9 mouse cellular contexts compared by ENCODE assay signal in the genomic region with DNA sequence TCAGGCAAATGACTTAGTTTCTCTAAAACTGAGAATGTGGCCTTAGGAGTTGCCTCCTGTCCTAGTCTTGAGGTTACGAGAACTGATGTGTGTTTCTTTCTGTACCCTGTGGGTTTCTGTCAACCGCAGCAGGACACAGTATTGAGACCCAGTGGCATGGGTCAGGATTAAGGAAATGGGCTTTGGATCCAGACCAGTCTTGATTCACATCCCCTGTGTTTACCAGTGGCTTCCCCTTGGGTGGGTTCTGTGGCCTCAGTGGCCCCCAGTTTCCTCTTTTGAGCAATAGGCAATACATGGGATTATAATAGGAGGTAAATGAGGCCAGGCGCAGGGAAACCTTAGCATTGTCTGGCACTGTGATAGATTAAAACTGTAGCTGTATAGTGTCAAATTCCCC. TPM values are rescaled to one million over a fixed set of nuclear protein-coding genes. Genes with fewer than 3 reads are reported as not detected.
A peak's percentile ranks its signal among the peaks of the same experiment; 100 is the strongest.
DNase-seq lines count a peak whose midpoint lies in the region; ATAC-seq lines count a peak whose summit lies in the region.
"Had no signal": no experiment of that assay in that cellular context is flagged by ENCODE, and none has a peak within 500 bp of the region (broad histone marks: within the 10 kb centered on the region; RNA-seq: fewer than 3 reads in every experiment).

No protein-coding gene starts in this region.

- H3K9me3 ChIP-seq in heart, embryonic 13.5 days, result no peaks in the 10 kb centered on the region
- no peaks in the 10 kb centered on the region for H3K9me3 ChIP-seq in embryonic facial prominence, embryonic 12.5 days
- no peaks in the 10 kb centered on the region for H3K9me3 ChIP-seq in hindbrain, embryonic 16.5 days (ENCODE audit: control insufficient read depth, low read length)
- H3K9me3 ChIP-seq in midbrain, embryonic 14.5 days (ENCODE audit: control insufficient read depth, low read length), result no peaks in the 10 kb centered on the region

- ATAC-seq in heart, embryonic 13.5 days (ENCODE audit: extremely low read depth, insufficient number of reproducible peaks, low FRiP score, low TSS enrichment), result no peak
- ATAC-seq in embryonic facial prominence, embryonic 12.5 days (ENCODE audit: insufficient number of reproducible peaks, insufficient read depth, low FRiP score, low TSS enrichment), result no peak
- no peak for ATAC-seq in hindbrain, embryonic 16.5 days
- no peak for ATAC-seq in midbrain, embryonic 14.5 days (ENCODE audit: low FRiP score, low TSS enrichment)

- peak overlapping the region; percentile 87 for H3K4me2 ChIP-seq in heart, embryonic 13.5 days
- peak overlapping the region; percentile 64 for H3K4me2 ChIP-seq in embryonic facial prominence, embryonic 12.5 days (replicated peaks)
- H3K4me2 ChIP-seq in hindbrain, embryonic 16.5 days (ENCODE audit: low read length), result peak overlapping the region; percentile 86
- H3K4me2 ChIP-seq in midbrain, embryonic 14.5 days (ENCODE audit: low read length), result peak overlapping the region; percentile 89

- no peaks in the 10 kb centered on the region for H3K27me3 ChIP-seq in heart, embryonic 13.5 days (replicated peaks)
- no peaks in the 10 kb centered on the region for H3K27me3 ChIP-seq in embryonic facial prominence, embryonic 12.5 days
- no peaks in the 10 kb centered on the region for H3K27me3 ChIP-seq in hindbrain, embryonic 16.5 days (replicated peaks; ENCODE audit: control insufficient read depth, insufficient read depth, low read length)
- H3K27me3 ChIP-seq in midbrain, embryonic 14.5 days (ENCODE audit: control insufficient read depth, insufficient read depth, low read length), result no peaks in the 10 kb centered on the region

- intact Hi-C loops in heart, postnatal 25 days (cut with DNase I), result no loop called here
- intact Hi-C loops in left cerebral cortex, postnatal 36 days (cut with DNase I), result no loop called here

- peak overlapping the region; percentile 80 for H3K4me3 ChIP-seq in heart, embryonic 13.5 days
- H3K4me3 ChIP-seq in embryonic facial prominence, embryonic 12.5 days, result peak overlapping the region; percentile 57
- peak overlapping the region; percentile 60 for H3K4me3 ChIP-seq in hindbrain, embryonic 16.5 days (ENCODE audit: low read length)
- no peak overlapping the region; the same call in 1 of the 2 replicates for H3K4me3 ChIP-seq in midbrain, embryonic 14.5 days (replicated peaks; ENCODE audit: low read depth, low read length)

- H3K9ac ChIP-seq in heart, embryonic 13.5 days, result peak overlapping the region; percentile 95
- H3K9ac ChIP-seq in embryonic facial prominence, embryonic 12.5 days, result no peak overlapping the region; the same call in 1 of the 2 replicates
- no peak overlapping the region for H3K9ac ChIP-seq in hindbrain, embryonic 16.5 days (ENCODE audit: low read depth, low read length)
- no peak overlapping the region; the same call in 1 of the 2 replicates for H3K9ac ChIP-seq in midbrain, embryonic 14.5 days (replicated peaks; ENCODE audit: low read length)

- WGBS in heart, embryonic 13.5 days, result 81% methylated on average over 3 of the region's 3 CpGs
- WGBS in embryonic facial prominence, embryonic 12.5 days, result 79% methylated on average over 3 of the region's 3 CpGs
- WGBS in hindbrain, embryonic 16.5 days, result 85% methylated on average over 3 of the region's 3 CpGs
- 90% methylated on average over 3 of the region's 3 CpGs for WGBS in midbrain, embryonic 14.5 days

- H3K36me3 ChIP-seq in heart, embryonic 13.5 days, result peaks cover 40% of the 10 kb centered on the region
- H3K36me3 ChIP-seq in embryonic facial prominence, embryonic 12.5 days, result peaks cover 18% of the 10 kb centered on the region
- no peaks in the 10 kb centered on the region for H3K36me3 ChIP-seq in hindbrain, embryonic 16.5 days (ENCODE audit: control insufficient read depth, insufficient read depth, low read length)
- H3K36me3 ChIP-seq in midbrain, embryonic 14.5 days (ENCODE audit: control insufficient read depth, insufficient read depth, low read length), result peaks cover 18% of the 10 kb centered on the region

- H3K27ac ChIP-seq in heart, embryonic 13.5 days (replicated peaks), result peak overlapping the region; percentile 95
- no peak overlapping the region for H3K27ac ChIP-seq in embryonic facial prominence, embryonic 12.5 days
- no peak overlapping the region for H3K27ac ChIP-seq in hindbrain, embryonic 16.5 days (ENCODE audit: low read depth, low read length)
- H3K27ac ChIP-seq in midbrain, embryonic 14.5 days (replicated peaks; ENCODE audit: low read depth, low read length), result no peak overlapping the region

- peaks cover 36% of the 10 kb centered on the region for H3K4me1 ChIP-seq in heart, embryonic 13.5 days
- peaks cover 15% of the 10 kb centered on the region; the same call in 1 of the 2 replicates for H3K4me1 ChIP-seq in embryonic facial prominence, embryonic 12.5 days
- peaks cover 17% of the 10 kb centered on the region for H3K4me1 ChIP-seq in hindbrain, embryonic 16.5 days (ENCODE audit: control insufficient read depth, insufficient read depth, low read depth, low read length)
- peaks cover 3% of the 10 kb centered on the region; the same call in 1 of the 2 replicates for H3K4me1 ChIP-seq in midbrain, embryonic 14.5 days (ENCODE audit: control insufficient read depth, insufficient read depth, low read length)

- DNase-seq in heart, postnatal 25 days (ENCODE audit: low spot score), result no peak
- DNase-seq in midbrain, embryonic 14.5 days, result no peak
- no peak for DNase-seq in ovary, postnatal 10 days (ENCODE audit: low spot score)
- no peak for DNase-seq in left cerebral cortex, postnatal 36 days (ENCODE audit: low spot score in 2 of 2)
- DNase-seq in adrenal gland, adult 8-10 months, result no peak
- DNase-seq: kidney, adult 8-10 months had no signal

RNA-seq across cellular contexts. Expression of a gene that starts 1.4 kb away (rescaled TPM):
- polyA plus RNA-seq in heart, embryonic 13.5 days (2015; fragmentation: Nextera tagmentation; extraction: Ambion mirVana), result 26.7 and 31.8 TPM in 2 replicates
- 10 to 100 TPM; 24.7 to 27.5 TPM for total RNA-seq in heart, postnatal 25 days (2021)
- polyA plus RNA-seq in embryonic facial prominence, embryonic 12.5 days (2016; fragmentation: Nextera tagmentation; extraction: Ambion mirVana), result 18.3 and 19.6 TPM in 2 replicates
- 45.3 and 47.5 TPM in 2 replicates for polyA plus RNA-seq in hindbrain, embryonic 16.5 days (2015; fragmentation: Nextera tagmentation; extraction: Ambion mirVana)
- 22.1 and 34.5 TPM in 2 replicates for polyA plus RNA-seq in midbrain, embryonic 14.5 days (2014; fragmentation: Nextera tagmentation; extraction: Ambion mirVana)
- total RNA-seq in left cerebral cortex, postnatal 36 days (2021), result 10 to 100 TPM; 54.9 to 59.5 TPM
- 10 to 100 TPM; 34.5 to 58.3 (median 46.7) TPM for total RNA-seq in adrenal gland, adult 8-10 months (2022)

RNA-seq across cellular contexts. Expression of a gene that starts 7.3 kb away (rescaled TPM):
- polyA plus RNA-seq in heart, embryonic 13.5 days (2015; fragmentation: Nextera tagmentation; extraction: Ambion mirVana), result 1.0 and 3.8 TPM in 2 replicates
- not detected for total RNA-seq in heart, postnatal 25 days (2021)
- 31.7 and 40.6 TPM in 2 replicates for polyA plus RNA-seq in embryonic facial prominence, embryonic 12.5 days (2016; fragmentation: Nextera tagmentation; extraction: Ambion mirVana)
- polyA plus RNA-seq in hindbrain, embryonic 16.5 days (2015; fragmentation: Nextera tagmentation; extraction: Ambion mirVana), result 0.68 and 44.8 TPM in 2 replicates
- not detected in 2 replicates for polyA plus RNA-seq in midbrain, embryonic 14.5 days (2014; fragmentation: Nextera tagmentation; extraction: Ambion mirVana)
- total RNA-seq in left cerebral cortex, postnatal 36 days (2021), result under 1 TPM in 1 of 2 experiments, not detected in 1; 0.96 TPM
- total RNA-seq in adrenal gland, adult 8-10 months (2022), result not detected

RNA-seq across cellular contexts. Expression of a gene that starts 17.3 kb away (rescaled TPM):
- polyA plus RNA-seq in heart, embryonic 13.5 days (2015; fragmentation: Nextera tagmentation; extraction: Ambion mirVana), result 434 and 464 TPM in 2 replicates
- total RNA-seq in heart, postnatal 25 days (2021), result 1 to 10 TPM; 2.4 to 2.9 TPM
- 472 and 488 TPM in 2 replicates for polyA plus RNA-seq in embryonic facial prominence, embryonic 12.5 days (2016; fragmentation: Nextera tagmentation; extraction: Ambion mirVana)
- polyA plus RNA-seq in hindbrain, embryonic 16.5 days (2015; fragmentation: Nextera tagmentation; extraction: Ambion mirVana), result 69.0 and 75.0 TPM in 2 replicates
- 45.9 and 85.7 TPM in 2 replicates for polyA plus RNA-seq in midbrain, embryonic 14.5 days (2014; fragmentation: Nextera tagmentation; extraction: Ambion mirVana)
- 1 to 10 TPM in 1 of 2 experiments, under 1 TPM in 1; 0.57 to 1.3 TPM for total RNA-seq in left cerebral cortex, postnatal 36 days (2021)
- 1 to 10 TPM; 1.1 to 5.1 (median 2.0) TPM for total RNA-seq in adrenal gland, adult 8-10 months (2022)

RNA-seq across cellular contexts. Expression of a gene that starts 17.6 kb away (rescaled TPM):
- polyA plus RNA-seq in heart, embryonic 13.5 days (2015; fragmentation: Nextera tagmentation; extraction: Ambion mirVana), result 12.0 and 18.0 TPM in 2 replicates
- total RNA-seq in heart, postnatal 25 days (2021), result 10 to 100 TPM; 10.7 to 12.2 TPM
- polyA plus RNA-seq in embryonic facial prominence, embryonic 12.5 days (2016; fragmentation: Nextera tagmentation; extraction: Ambion mirVana), result 16.8 and 16.9 TPM in 2 replicates
- polyA plus RNA-seq in hindbrain, embryonic 16.5 days (2015; fragmentation: Nextera tagmentation; extraction: Ambion mirVana), result 22.2 TPM in 2 replicates
- 17.1 and 18.5 TPM in 2 replicates for polyA plus RNA-seq in midbrain, embryonic 14.5 days (2014; fragmentation: Nextera tagmentation; extraction: Ambion mirVana)
- total RNA-seq in left cerebral cortex, postnatal 36 days (2021), result 10 to 100 TPM; 25.5 to 27.6 TPM
- 10 to 100 TPM; 32.9 to 46.5 (median 39.6) TPM for total RNA-seq in adrenal gland, adult 8-10 months (2022)

RNA-seq across cellular contexts. Expression of a gene that starts 17.9 kb away (rescaled TPM):
- 5.0 and 5.4 TPM in 2 replicates for polyA plus RNA-seq in heart, embryonic 13.5 days (2015; fragmentation: Nextera tagmentation; extraction: Ambion mirVana)
- 1 to 10 TPM; 2.5 to 3.1 TPM for total RNA-seq in heart, postnatal 25 days (2021)
- polyA plus RNA-seq in embryonic facial prominence, embryonic 12.5 days (2016; fragmentation: Nextera tagmentation; extraction: Ambion mirVana), result 9.0 and 9.5 TPM in 2 replicates
- polyA plus RNA-seq in hindbrain, embryonic 16.5 days (2015; fragmentation: Nextera tagmentation; extraction: Ambion mirVana), result 16.4 and 17.1 TPM in 2 replicates
- 14.7 and 15.6 TPM in 2 replicates for polyA plus RNA-seq in midbrain, embryonic 14.5 days (2014; fragmentation: Nextera tagmentation; extraction: Ambion mirVana)
- total RNA-seq in left cerebral cortex, postnatal 36 days (2021), result 1 to 10 TPM; 8.2 to 8.3 TPM
- total RNA-seq in adrenal gland, adult 8-10 months (2022), result 1 to 10 TPM; 4.0 to 6.7 (median 5.7) TPM
